Comparison of ENCODE assay signal across 9 mouse cellular contexts in the genomic region with DNA sequence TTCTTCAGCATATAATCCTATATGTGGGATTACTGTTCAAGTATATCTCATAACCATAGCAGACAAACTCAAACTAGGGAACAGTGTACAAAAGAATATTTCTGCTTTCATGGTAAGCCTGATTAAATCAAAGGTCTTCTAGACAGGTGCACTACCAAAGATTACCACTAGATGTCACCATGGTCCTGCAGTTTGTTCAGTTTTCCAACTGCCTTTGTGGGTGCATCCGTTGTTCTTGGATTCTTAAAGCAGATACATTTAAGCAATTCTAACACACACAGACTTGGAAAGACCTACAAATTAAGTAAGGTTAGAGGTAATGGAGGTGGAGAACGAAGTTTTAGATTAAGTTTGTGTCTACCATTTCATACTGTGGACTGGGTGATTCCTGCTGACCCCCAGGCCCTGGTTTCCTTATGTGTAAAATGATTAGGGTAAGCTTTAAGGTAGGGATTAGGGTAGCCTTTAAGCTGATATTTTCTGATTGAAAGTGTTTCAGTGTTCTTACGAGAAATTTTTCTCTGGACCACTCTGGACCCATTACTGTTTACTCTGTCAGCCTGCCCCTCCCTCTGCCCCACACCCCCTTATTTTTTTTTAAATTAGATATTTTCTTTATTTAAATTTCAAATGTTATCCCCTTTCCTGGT. TPM values are rescaled to one million over a fixed set of nuclear protein-coding genes. Genes with fewer than 3 reads are reported as not detected.
DNase-seq lines count a peak whose midpoint lies in the region; ATAC-seq lines count a peak whose summit lies in the region.
"Had no signal": no experiment of that assay in that cellular context is flagged by ENCODE, and none has a peak within 500 bp of the region (broad histone marks: within the 10 kb centered on the region; RNA-seq: fewer than 3 reads in every experiment).

No protein-coding gene starts in this region.

- H3K4me3 ChIP-seq in heart, embryonic 10.5 days, result no peak overlapping the region

- 12% methylated on average over 3 of the region's 3 CpGs for WGBS in heart, embryonic 10.5 days

- H3K4me1 ChIP-seq in heart, embryonic 10.5 days, result peaks cover 6% of the 10 kb centered on the region

- intact Hi-C loops in gastrocnemius, postnatal 14 days (cut with DNase I; ENCODE audit: low total_unique reads), result no loop called here

- H3K36me3 ChIP-seq in heart, embryonic 10.5 days, result no peaks in the 10 kb centered on the region

- no peaks in the 10 kb centered on the region for H3K9me3 ChIP-seq in heart, embryonic 10.5 days

- peak; percentile 89 for DNase-seq in heart, adult 11 months
- no peak for DNase-seq in heart, embryonic 10.5 days (ENCODE audit: low spot score)
- peak; percentile 53 for DNase-seq in MEL-GATA-1-ER (ENCODE audit: extremely low read depth, low read depth)
- peak; percentile 58 to 80 for DNase-seq in cerebellum, postnatal 25 days
- DNase-seq in gastrocnemius, postnatal 14 days, result peak; percentile 25
- DNase-seq in layer of hippocampus, adult 18-20 months (ENCODE audit: low spot score in 2 of 2), result peak; percentile 40 to 87
- DNase-seq in right cerebral cortex, postnatal 4 days, result peak; percentile 68

- peak; percentile 81 for ATAC-seq in megakaryocyte, adult 5-6 weeks (ENCODE audit: poor library complexity, severe bottlenecking)

- no peaks in the 10 kb centered on the region for H3K27me3 ChIP-seq in heart, embryonic 10.5 days (ENCODE audit: insufficient read depth, poor library complexity, severe bottlenecking)

- no peak overlapping the region for H3K27ac ChIP-seq in heart, embryonic 10.5 days
- H3K27ac ChIP-seq: macrophage had no signal

RNA-seq across cellular contexts. Expression of a gene that starts 30.9 kb away (rescaled TPM):
- polyA plus RNA-seq in heart, embryonic 10.5 days (2016; fragmentation: Nextera tagmentation; extraction: Ambion mirVana), result 7.6 and 17.9 TPM in 2 replicates
- 10 to 100 TPM; 15.8 to 18.3 TPM for total RNA-seq in gastrocnemius, postnatal 14 days (2021)
- 1 to 10 TPM; 2.7 TPM for total RNA-seq in layer of hippocampus, adult 18-20 months (2021)
- 0.09 and 0.25 TPM in 2 replicates for total RNA-seq in megakaryocyte, adult 5-6 weeks (2015)
- 0.33 TPM in 1 of 2 replicates, not detected in the other for total RNA-seq in megakaryocyte, adult 5-6 weeks (2017)

Comparison
In these comparisons a context has a peak if more than half of its experiments do, and no peak if none do; other contexts are left out.
1. RNA of a gene that starts 30.9 kb away (total RNA-seq): 15.8 to 18.3 TPM in gastrocnemius, postnatal 14 days; 2.7 TPM in layer of hippocampus, adult 18-20 months and 0.09 to 0.33 TPM in megakaryocyte, adult 5-6 weeks; every median in the first group is over 4 times any median in the second.